Mouse (Mus musculus) embryonic stem cell, embryonic (primary cell): ENCODE data around the gene Tmem138.

Experiments
- CTCF ChIA-PET, 4 experiments: fragments of 300-600 bp in 2 of 4; fragments of 350-600 bp in 2 of 4; sonication (Branson Sonifier 250); formaldehyde crosslinking; loops; one replicate each; lab custom pipeline; 2022; ENCODE audit warnings: inconsistent platforms in 2 of 4; lab: Charles Lee
- POLR2A ChIA-PET, 4 experiments: fragments of 300-600 bp in 2 of 4; fragments of 350-600 bp in 2 of 4; sonication (Branson Sonifier 250); formaldehyde crosslinking; loops; one replicate each; lab custom pipeline; 2022; ENCODE audit warnings: antibody characterized with exemption in 4 of 4, inconsistent platforms in 1 of 4; lab: Charles Lee

The Tmem138 gene

GRCm38 (mm10) chr19:10576690-10577561 lies at the start of gene Tmem138, which contains the start of gene Cyb561a3:
Gene Tmem138, minus strand, starts transcription at chr19:10577362.
Gene Cyb561a3, plus strand, starts transcription at chr19:10577172.
- POLR2A ChIA-PET = interaction anchor here in 3 of 4 experiments (0.5 to 9.1 kb wide), 61 partner anchors 8 to 1388 kb away, joined by 3 to 106 read pairs (median 4); partner anchors contain the start of genes Cpsf7 (in 3 of the 3), Ddb1 (in 3 of the 3), Sdhaf2 (in 3 of the 3) and Tkfc (in 3 of the 3)
- CTCF ChIA-PET = interaction anchor here (0.6 to 1.8 kb wide), 18 partner anchors 10 to 132 kb away, joined by 3 to 9 read pairs (median 3); partner anchors contain the start of genes Ddb1 (in 2 of the 4), Tkfc (in 2 of the 4), Cpsf7 (in 1 of the 4) and Sdhaf2 (in 1 of the 4)

- CTCF ChIA-PET = interaction anchor here in 2 of 4 experiments (0.6 to 1.1 kb wide), 2 partner anchors 32 to 101 kb away, joined by 3 read pairs; partner anchors contain the start of genes Cyb561a3 (in 1 of the 2) and Tmem138 (in 1 of the 2)
- POLR2A ChIA-PET = interaction anchor here (0.8 to 24.0 kb wide), 25 partner anchors 8 to 286 kb away, joined by 3 to 468 read pairs (median 4); partner anchors contain the start of genes Cpsf7 (in 2 of the 4), Sdhaf2 (in 2 of the 4), Tmem138 (in 2 of the 4) and Vwce (in 2 of the 4)
Measured at GRCm38 (mm10) chr19:10608573-10609240, 31.5 kb upstream of the Tmem138 start.

GRCm38 (mm10) chr19:10605901-10606622 lies 28.9 kb upstream of the Tmem138 start:
- ChIA-PET CTCF (interaction anchor here in 1 of 4 experiments (0.7 to 2.0 kb wide), 3 partner anchors 10 to 374 kb away, joined by 3 to 5 read pairs (median 4); no protein-coding TSS in a partner anchor), POLR2A (interaction anchor here (0.6 to 24.0 kb wide), 63 partner anchors 9 to 1832 kb away, joined by 3 to 468 read pairs (median 5); partner anchors contain the start of genes Cpsf7 (in 3 of the 4), Cyb561a3 (in 3 of the 4), Tmem138 (in 3 of the 4) and Lrrc10b (in 2 of the 4))

- ChIA-PET POLR2A (interaction anchor here (0.5 to 24.0 kb wide), 84 partner anchors 9 to 1910 kb away, joined by 3 to 468 read pairs (median 5); partner anchors contain the start of genes Cpsf7 (in 3 of the 4), Cyb561a3 (in 3 of the 4), Sdhaf2 (in 3 of the 4) and Tmem138 (in 3 of the 4)), CTCF (interaction anchor here in 2 of 4 experiments (0.6 to 2.1 kb wide), 10 partner anchors 10 to 374 kb away, joined by 3 to 11 read pairs (median 4); partner anchors contain the start of genes Cyb561a3 (in 2 of the 2), Tmem138 (in 2 of the 2), Cpsf7 (in 1 of the 2) and Sdhaf2 (in 1 of the 2))
Measured at GRCm38 (mm10) chr19:10605293-10605900, 28.2 kb upstream of the Tmem138 start, which contains the start of the genes Ddb1 and Tkfc. Gene Ddb1, plus strand, starts transcription at chr19:10605327. Gene Tkfc, minus strand, starts transcription at chr19:10605654.

- POLR2A ChIA-PET = interaction anchor here (0.6 to 24.0 kb wide), 63 partner anchors 8 to 1361 kb away, joined by 3 to 468 read pairs (median 5); partner anchors contain the start of genes Cpsf7 (in 3 of the 4), Cyb561a3 (in 3 of the 4), Prpf19 (in 3 of the 4) and Sdhaf2 (in 3 of the 4)
Measured at GRCm38 (mm10) chr19:10604534-10604933, 27.4 kb upstream of the Tmem138 start.

GRCm38 (mm10) chr19:10603660-10604523 lies 26.7 kb upstream of the Tmem138 start:
- ChIA-PET CTCF (interaction anchor here in 3 of 4 experiments (0.6 to 2.1 kb wide), 16 partner anchors 8 to 375 kb away, joined by 3 to 11 read pairs (median 4); partner anchors contain the start of genes Cyb561a3 (in 2 of the 3), Sdhaf2 (in 2 of the 3), Tmem138 (in 2 of the 3) and Cpsf7 (in 1 of the 3)), POLR2A (interaction anchor here in 3 of 4 experiments (0.6 to 24.0 kb wide), 64 partner anchors 7 to 1362 kb away, joined by 3 to 468 read pairs (median 5); partner anchors contain the start of genes Cpsf7 (in 3 of the 3), Cyb561a3 (in 3 of the 3), Prpf19 (in 3 of the 3) and Tmem138 (in 3 of the 3))

More at GRCm38 (mm10) chr19:10604534-10604933, 27.4 kb upstream of the Tmem138 start:
- CTCF ChIA-PET = interaction anchor here in 3 of 4 experiments (0.6 to 2.1 kb wide), 13 partner anchors 9 to 375 kb away, joined by 3 to 11 read pairs (median 3); partner anchors contain the start of genes Cyb561a3 (in 2 of the 3), Sdhaf2 (in 2 of the 3), Tmem138 (in 2 of the 3) and Cpsf7 (in 1 of the 3)

- POLR2A ChIA-PET = interaction anchor here in 3 of 4 experiments (0.6 to 24.0 kb wide), 34 partner anchors 9 to 383 kb away, joined by 3 to 468 read pairs (median 6); partner anchors contain the start of genes Cpsf7 (in 3 of the 3), Cyb561a3 (in 3 of the 3), Tmem138 (in 3 of the 3) and Sdhaf2 (in 2 of the 3)
- CTCF ChIA-PET = interaction anchor here (0.5 to 1.9 kb wide), 23 partner anchors 8 to 1741 kb away, joined by 3 to 9 read pairs (median 4); partner anchors contain the start of genes Cyb561a3 (in 3 of the 4), Tmem138 (in 3 of the 4), Cpsf7 (in 1 of the 4) and Sdhaf2 (in 1 of the 4)
Measured at GRCm38 (mm10) chr19:10602787-10603186, 25.6 kb upstream of the Tmem138 start.

- ChIA-PET CTCF (interaction anchor here (0.5 to 1.9 kb wide), 24 partner anchors 8 to 1740 kb away, joined by 3 to 9 read pairs (median 4); partner anchors contain the start of genes Cyb561a3 (in 3 of the 4), Tmem138 (in 3 of the 4), Cpsf7 (in 1 of the 4) and Sdhaf2 (in 1 of the 4)), POLR2A (interaction anchor here in 3 of 4 experiments (0.6 to 24.0 kb wide), 34 partner anchors 9 to 382 kb away, joined by 3 to 468 read pairs (median 6); partner anchors contain the start of genes Cpsf7 (in 3 of the 3), Cyb561a3 (in 3 of the 3), Tmem138 (in 3 of the 3) and Sdhaf2 (in 2 of the 3))
Measured at GRCm38 (mm10) chr19:10602247-10602769, 25.1 kb upstream of the Tmem138 start.

- ChIA-PET POLR2A (interaction anchor here in 2 of 4 experiments (0.8 to 17.4 kb wide), 5 partner anchors 18 to 45 kb away, joined by 3 to 251 read pairs (median 3); partner anchors contain the start of genes Cyb561a3 (in 1 of the 2) and Tmem138 (in 1 of the 2)), CTCF (interaction anchor here in 1 of 4 experiments (0.7 kb wide), 1 partner anchor 59 kb away, joined by 8 read pairs; no protein-coding TSS in a partner anchor)
Measured at GRCm38 (mm10) chr19:10599648-10600047, 22.5 kb upstream of the Tmem138 start.

- ChIA-PET CTCF (interaction anchor here (0.6 to 3.0 kb wide), 13 partner anchors 10 to 306 kb away, joined by 3 to 7 read pairs (median 3); partner anchors contain the start of genes Cyb561a3 (in 2 of the 4) and Tmem138 (in 2 of the 4)), POLR2A (interaction anchor here in 3 of 4 experiments (0.7 to 17.4 kb wide), 20 partner anchors 8 to 297 kb away, joined by 3 to 251 read pairs (median 4); partner anchors contain the start of genes Cyb561a3 (in 3 of the 3), Tmem138 (in 3 of the 3), Ddb1 (in 2 of the 3) and Tkfc (in 2 of the 3))
Measured at GRCm38 (mm10) chr19:10598188-10598587, 21.0 kb upstream of the Tmem138 start.

- POLR2A ChIA-PET = interaction anchor here in 2 of 4 experiments (1.0 to 13.0 kb wide), 5 partner anchors 11 to 26 kb away, joined by 3 to 149 read pairs (median 7); partner anchors contain the start of genes Ddb1 (in 2 of the 2), Tkfc (in 2 of the 2), Cyb561a3 (in 1 of the 2) and Tmem138 (in 1 of the 2)
Measured at GRCm38 (mm10) chr19:10591659-10592377, 14.7 kb upstream of the Tmem138 start.

GRCm38 (mm10) chr19:10590301-10590700 lies 13.1 kb upstream of the Tmem138 start:
- ChIA-PET CTCF (no interaction called here), POLR2A (interaction anchor here in 2 of 4 experiments (0.6 to 13.0 kb wide), 3 partner anchors 14 to 44 kb away, joined by 3 to 149 read pairs (median 3); partner anchors contain the start of genes Ddb1 (in 1 of the 2) and Tkfc (in 1 of the 2))

More at GRCm38 (mm10) chr19:10591659-10592377, 14.7 kb upstream of the Tmem138 start:
- CTCF ChIA-PET = interaction anchor here in 3 of 4 experiments (0.6 to 1.2 kb wide), 4 partner anchors 11 to 68 kb away, joined by 3 to 7 read pairs (median 3); no protein-coding TSS in a partner anchor
